Mouse (Mus musculus): ENCODE data around the gene Plekhg2.
A peak's percentile ranks its signal among the peaks of the same experiment; 100 is the strongest.

Gene Plekhg2

DNA sequence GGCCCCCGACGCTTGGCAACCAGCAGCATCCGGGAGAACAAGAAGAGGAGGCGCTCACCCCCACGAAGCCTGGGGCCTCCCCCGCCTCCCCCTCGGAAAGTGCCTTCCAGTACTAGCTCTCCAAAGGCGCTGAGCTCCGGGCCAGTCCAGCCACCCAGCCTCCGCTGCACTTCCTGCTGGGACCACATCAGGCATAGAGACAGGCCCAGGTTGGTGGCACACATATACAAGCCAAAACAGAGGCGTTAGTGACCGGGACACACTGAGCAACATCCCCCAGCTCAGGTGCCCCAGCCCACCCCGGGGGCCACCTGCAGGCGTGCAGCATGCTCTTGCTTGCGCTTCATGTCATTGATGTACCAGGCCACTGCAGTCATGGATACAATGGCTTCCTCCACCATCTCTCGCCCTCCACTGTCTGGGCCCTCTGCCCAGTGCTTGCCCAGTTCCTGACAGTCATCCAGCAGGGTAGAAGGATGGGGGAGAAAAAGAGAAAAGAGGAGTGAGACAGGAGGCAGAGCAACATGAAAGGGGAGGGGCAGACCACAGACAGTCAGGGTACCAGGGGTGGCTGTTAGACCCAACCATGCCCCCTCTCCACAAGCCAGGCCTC lies 4.6 kb downstream of the Plekhg2 start:
- no peak for DNase-seq (ENCODE audit: low read depth)

GRCm38 (mm10) chr7:28362441-28363060 lies 9.8 kb downstream of the Plekhg2 start:
- no peak for DNase-seq (ENCODE audit: low read depth)

- no peak for DNase-seq (ENCODE audit: low read depth)
Measured at GRCm38 (mm10) chr7:28361647-28362341, 10.6 kb downstream of the Plekhg2 start.

GRCm38 (mm10) chr7:28360291-28360690 lies 12.1 kb downstream of the Plekhg2 start:
- no peak for DNase-seq (ENCODE audit: low read depth)

DNA sequence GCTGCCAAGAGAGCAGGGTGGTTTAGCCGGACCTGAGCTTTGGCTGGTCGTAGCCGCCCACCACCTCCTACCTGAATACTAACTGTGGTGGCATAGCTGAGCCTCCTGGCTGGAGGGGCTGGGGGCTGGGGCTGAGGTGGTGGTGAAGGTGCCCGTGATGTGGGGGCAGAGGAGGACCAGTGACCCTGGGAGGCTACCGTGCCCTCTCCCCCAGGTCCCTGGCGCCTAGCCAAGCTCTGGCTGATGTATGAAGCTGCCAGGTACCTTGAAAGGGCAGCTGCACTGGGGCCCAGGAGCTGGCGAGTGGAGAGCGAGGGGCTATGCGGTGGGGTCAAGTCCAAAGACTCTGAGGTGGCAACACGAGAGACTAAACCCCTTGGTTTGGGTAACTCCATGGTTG lies 12.5 kb downstream of the Plekhg2 start:
- no peak for DNase-seq (ENCODE audit: low read depth)

- DNase-seq (ENCODE audit: low read depth) = no peak
Measured at GRCm38 (mm10) chr7:28358431-28358830, 14.0 kb downstream of the Plekhg2 start.

GRCm38 (mm10) chr7:28357984-28358383 lies 14.4 kb downstream of the Plekhg2 start:
- no peak for DNase-seq (ENCODE audit: low read depth)

GRCm38 (mm10) chr7:28356981-28357380 lies 15.4 kb downstream of the Plekhg2 start:
- DNase-seq (ENCODE audit: low read depth) = no peak

DNA sequence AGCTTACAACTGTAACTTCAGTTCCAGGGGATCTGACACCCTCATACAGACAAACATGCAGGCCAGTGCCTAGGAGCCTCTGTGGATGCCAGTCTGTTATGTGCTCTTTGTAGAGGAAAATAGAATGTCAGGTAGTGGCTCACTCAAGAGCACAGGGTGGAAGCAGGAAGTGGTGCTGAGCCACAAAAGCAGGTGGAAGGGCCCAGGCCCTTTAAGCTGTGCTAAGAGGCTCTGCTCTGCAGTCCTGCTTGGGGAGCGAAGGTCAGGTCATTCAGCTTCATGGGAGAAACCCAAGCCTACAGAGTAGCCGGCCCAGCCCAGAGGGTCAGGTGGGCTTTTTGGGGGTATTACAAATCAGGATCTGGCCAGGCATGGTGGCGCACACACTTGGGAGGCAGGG lies 17.2 kb downstream of the Plekhg2 start:
- no peak for DNase-seq (ENCODE audit: low read depth)

GRCm38 (mm10) chr7:28354596-28354995 lies 17.8 kb downstream of the Plekhg2 start:
- no peak for DNase-seq (ENCODE audit: low read depth)

DNA sequence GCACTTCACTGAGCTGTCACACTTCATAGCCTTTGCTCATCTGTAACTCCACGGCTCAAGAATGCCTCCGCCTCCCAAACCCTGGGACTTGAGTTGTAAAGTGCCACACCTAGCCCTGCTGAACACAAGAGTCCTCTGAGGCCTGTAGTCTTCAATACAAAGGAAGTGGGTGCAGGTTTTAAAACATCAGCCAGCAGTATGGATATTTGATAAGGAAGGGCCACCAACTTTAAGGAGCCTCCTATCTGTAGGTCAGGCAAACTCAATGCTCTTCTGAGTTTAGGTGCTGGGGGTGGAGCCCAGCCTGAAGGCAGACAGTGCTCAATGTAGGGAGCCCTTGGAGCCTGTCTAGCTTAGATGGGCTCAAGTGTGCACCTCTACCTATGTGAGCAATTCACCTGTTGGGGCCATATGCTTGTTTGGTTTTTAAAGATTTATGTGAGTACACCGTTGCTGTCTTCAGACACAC lies 18.3 kb downstream of the Plekhg2 start:
- no peak for DNase-seq (ENCODE audit: low read depth)

DNA sequence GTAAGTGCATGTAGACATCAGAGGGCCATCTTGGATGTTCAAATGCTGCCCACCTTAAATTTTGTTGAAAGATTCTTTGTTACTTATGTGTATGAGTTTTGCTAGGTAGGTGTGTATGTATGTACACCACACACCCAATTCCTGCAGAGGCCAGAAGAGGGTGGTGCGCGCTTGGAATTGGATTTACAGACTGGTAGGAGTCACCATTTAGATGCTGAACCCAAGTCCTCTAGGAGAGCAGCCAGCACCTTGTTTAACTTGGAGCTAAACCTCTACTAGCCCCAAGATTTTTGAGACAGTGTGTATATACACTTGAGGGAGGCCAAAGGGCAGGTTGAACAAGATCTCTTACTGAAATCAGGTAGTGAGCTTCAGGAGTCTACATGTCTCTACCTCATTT lies 19.1 kb downstream of the Plekhg2 start:
- DNase-seq (ENCODE audit: low read depth) = no peak

- DNase-seq (ENCODE audit: low read depth) = no peak
Measured at GRCm38 (mm10) chr7:28351676-28352191, 20.7 kb downstream of the Plekhg2 start.

GRCm38 (mm10) chr7:28350155-28350883 lies 22.1 kb downstream of the Plekhg2 start, which contains the start of gene Rps16:
Gene Rps16, plus strand, starts transcription at chr7:28350652.
- DNase-seq (ENCODE audit: low read depth) = peak; percentile 94

DNA sequence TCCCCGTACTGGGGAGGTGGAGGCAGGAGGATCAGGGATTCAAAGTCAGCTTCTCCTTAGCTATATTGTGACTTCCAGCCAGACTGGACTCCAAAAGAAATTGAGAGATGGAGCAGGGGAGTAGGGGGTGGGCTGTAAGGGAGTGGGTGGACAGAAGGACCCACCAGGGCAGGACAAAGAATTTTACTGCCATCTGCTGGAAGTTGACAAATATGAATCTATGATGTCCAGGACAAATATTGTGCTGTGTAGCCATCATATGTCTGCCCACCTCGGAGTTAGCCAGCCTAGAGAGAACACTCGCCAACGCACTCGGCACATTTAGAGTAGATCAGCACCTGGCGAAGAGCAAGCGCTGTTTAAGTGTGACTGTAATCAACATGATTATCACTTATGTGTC lies 23.8 kb downstream of the Plekhg2 start:
- no peak for DNase-seq (ENCODE audit: low read depth)

- DNase-seq (ENCODE audit: low read depth) = no peak
Measured at GRCm38 (mm10) chr7:28347746-28348145, 24.7 kb downstream of the Plekhg2 start.

GRCm38 (mm10) chr7:28344637-28345036 lies 27.8 kb downstream of the Plekhg2 start:
- DNase-seq (ENCODE audit: low read depth) = peak; percentile 78

GRCm38 (mm10) chr7:28341381-28341780 lies 31.0 kb downstream of the Plekhg2 start:
- DNase-seq (ENCODE audit: low read depth) = no peak

GRCm38 (mm10) chr7:28339213-28339917 lies 33.0 kb downstream of the Plekhg2 start:
- DNase-seq (ENCODE audit: low read depth) = peak; percentile 52

- peak; percentile 99 for DNase-seq (ENCODE audit: low read depth)
Measured at GRCm38 (mm10) chr7:28338108-28338998, 34.0 kb downstream of the Plekhg2 start, which contains the start of gene Supt5. Gene Supt5, minus strand, starts transcription at chr7:28338746.
